Mouse (Mus musculus) heart, embryonic 10.5 days (tissue): ENCODE measurements around the gene Gm34302. TPM values are rescaled to one million over a fixed set of nuclear protein-coding genes. Genes with fewer than 3 reads are reported as not detected.
"Not testable (repeated sequence)": the region's sequence is repeated elsewhere in the genome, so short reads cannot be mapped to it uniquely, and the experiment has no call there.

Experiments used
- DNase-seq: peaks from one replicate; pipeline ENCODE4 v3.0.0-alpha.2; 2017; ENCODE audit warnings: low spot score
- H3K27ac ChIP-seq: fragments of 300-500 bp; sonication (generic); 2 replicates; pipeline ENCODE4 v1.5.1; 2016; ENCODE audit warnings: mild to moderate bottlenecking
- H3K27me3 ChIP-seq: fragments of 300-500 bp; sonication (generic); 2 replicates; pipeline ENCODE4 v1.6.1; 2016; ENCODE audit warnings: mild to moderate bottlenecking; ENCODE audit not compliant: poor library complexity, insufficient read depth, severe bottlenecking
- H3K36me3 ChIP-seq: fragments of 300-500 bp; sonication (generic); 2 replicates; pipeline ENCODE4 v1.6.1; 2016; ENCODE audit warnings: mild to moderate bottlenecking, moderate library complexity
- H3K4me1 ChIP-seq: fragments of 300-500 bp; sonication (generic); 2 replicates; pipeline ENCODE4 v1.6.1; 2016; ENCODE audit warnings: mild to moderate bottlenecking
- H3K4me3 ChIP-seq: fragments of 300-500 bp; sonication (generic); 2 replicates; pipeline ENCODE4 v1.5.1; 2016; ENCODE audit warnings: mild to moderate bottlenecking, moderate library complexity
- H3K9me3 ChIP-seq: fragments of 300-500 bp; sonication (generic); 2 replicates; pipeline ENCODE4 v1.6.1; 2016; ENCODE audit warnings: mild to moderate bottlenecking, moderate library complexity
- WGBS: fragments of 180-500 bp; shearing (Covaris S2); methylation state at CpG from one replicate; pipeline ENCODE4 v1.1.7; 2016; 5-methylcytosine and 5-hydroxymethylcytosine counted together
- polyA plus RNA-seq: library from polyadenylated mRNA; unstranded; fragments of >200 nt; fragmentation: Nextera tagmentation; extraction: Ambion mirVana; gene quantifications from 2 replicates; pipeline ENCODE4 v1.2.1, GENCODE M21; 2016

Gm34302 gene
- 0.90 and 1.1 TPM in 2 replicates for polyA plus RNA-seq

DNA sequence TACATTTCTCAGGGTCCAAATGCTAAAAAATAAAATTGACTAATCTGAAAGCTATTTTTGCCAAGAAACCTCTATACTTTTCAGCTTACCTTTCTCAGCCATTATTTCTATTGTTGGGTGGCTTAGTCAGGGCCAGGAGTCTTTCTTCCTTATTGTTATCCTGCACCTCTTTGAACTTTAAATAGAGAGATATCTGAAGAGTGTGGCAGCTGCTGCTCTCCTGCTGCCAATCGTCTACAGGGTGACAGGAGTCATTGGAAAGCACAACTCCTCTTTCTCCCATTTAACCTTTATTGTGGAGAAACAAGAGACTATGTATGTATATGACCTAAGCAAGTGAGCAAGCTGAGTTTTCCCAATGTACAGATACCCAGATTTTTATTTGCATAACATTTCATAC lies at the start of gene Gm34302:
Gm34302 (minus strand) TSS at position 154 of the 400 bp plus-strand sequence.
- Histone ChIP-seq H3K27ac (no peak within 1 kb of the TSS), H3K4me3 (no peak within 1 kb of the TSS), H3K27me3 (no peaks in the 10 kb centered on the region), H3K4me1 (no peaks in the 10 kb centered on the region), H3K9me3 (no peaks in the 10 kb centered on the region), H3K36me3 (no peaks in the 10 kb centered on the region)
- 18% methylated on average over 1 of the region's 1 CpGs for WGBS
- DNase-seq, result no peak

DNA sequence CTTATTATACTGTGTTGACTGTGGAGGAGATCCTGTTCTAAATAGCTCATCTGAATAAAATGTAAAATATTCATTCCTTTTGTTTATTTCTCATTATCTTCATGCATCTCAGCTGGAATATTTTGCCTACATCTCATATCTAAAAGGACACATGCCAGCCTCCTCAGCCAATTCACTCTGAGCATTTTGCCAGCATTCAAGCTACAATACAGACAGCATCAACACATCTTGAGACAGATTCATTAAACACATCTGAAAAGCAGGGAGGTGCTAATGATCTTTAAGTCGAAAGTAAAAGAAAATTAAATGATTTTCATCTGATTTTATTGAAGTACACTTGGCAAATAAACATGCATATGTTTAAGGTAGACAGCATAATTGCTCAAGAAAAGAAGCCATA lies 48.2 kb upstream of the Gm34302 start:
- no peaks in the 10 kb centered on the region for H3K9me3 ChIP-seq
- no peaks in the 10 kb centered on the region for H3K27me3 ChIP-seq
- no peak overlapping the region for H3K4me3 ChIP-seq
- no peaks in the 10 kb centered on the region for H3K36me3 ChIP-seq
- DNase-seq, result no peak
- no peaks in the 10 kb centered on the region for H3K4me1 ChIP-seq
- no peak overlapping the region for H3K27ac ChIP-seq
- 52% methylated on average over 1 of the region's 1 CpGs for WGBS

DNA sequence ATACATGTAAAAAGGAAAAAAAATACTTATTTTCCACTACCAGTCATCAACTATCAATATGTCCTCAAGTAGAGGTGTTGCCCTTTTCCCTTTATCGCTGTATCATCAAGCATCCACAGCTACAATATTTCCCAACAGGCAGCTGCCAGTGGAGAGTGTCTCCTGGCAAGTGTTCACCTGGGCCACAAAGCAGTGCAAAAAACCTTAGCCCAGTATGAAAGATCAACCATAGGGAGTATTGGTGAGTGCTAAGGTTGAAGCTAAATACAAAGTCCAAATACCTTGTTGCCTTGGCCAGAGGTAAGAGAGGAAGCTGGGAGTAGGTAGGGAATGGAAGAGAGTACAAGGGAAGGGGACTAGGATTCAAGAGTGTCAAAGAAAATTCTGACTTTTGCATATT lies 34.0 kb upstream of the Gm34302 start:
- no peaks in the 10 kb centered on the region for H3K36me3 ChIP-seq
- H3K9me3 ChIP-seq, result no peaks in the 10 kb centered on the region
- 95% methylated on average over 1 of the region's 1 CpGs for WGBS
- H3K4me1 ChIP-seq, result no peaks in the 10 kb centered on the region
- H3K4me3 ChIP-seq, result no peak overlapping the region
- no peaks in the 10 kb centered on the region for H3K27me3 ChIP-seq
- no peak overlapping the region for H3K27ac ChIP-seq
- no peak for DNase-seq

DNA sequence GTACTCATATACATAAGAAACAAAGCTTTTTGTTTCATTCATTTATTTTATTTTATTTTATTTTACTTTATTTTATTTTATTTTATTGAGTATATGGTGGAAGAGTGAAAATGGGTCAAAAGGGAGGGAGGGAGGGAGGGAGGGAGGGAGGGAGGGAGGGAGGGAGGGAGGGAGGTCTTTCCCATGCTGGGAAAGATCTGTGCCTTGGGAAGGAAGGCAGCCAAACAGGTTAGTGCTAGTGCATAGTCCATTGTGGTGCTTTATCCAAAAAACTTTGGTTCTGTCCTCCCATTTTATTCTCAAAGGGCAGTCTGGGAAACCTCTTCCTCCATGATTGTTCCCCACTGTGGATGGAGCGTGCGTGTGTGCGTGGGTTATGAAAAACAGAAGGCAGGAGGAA lies 32.6 kb upstream of the Gm34302 start:
- not testable (repeated sequence) for H3K9me3 ChIP-seq, H3K27ac ChIP-seq, DNase-seq, H3K4me1 ChIP-seq, H3K27me3 ChIP-seq, H3K4me3 ChIP-seq, H3K36me3 ChIP-seq
- WGBS, result 90% methylated on average over 3 of the region's 3 CpGs

DNA sequence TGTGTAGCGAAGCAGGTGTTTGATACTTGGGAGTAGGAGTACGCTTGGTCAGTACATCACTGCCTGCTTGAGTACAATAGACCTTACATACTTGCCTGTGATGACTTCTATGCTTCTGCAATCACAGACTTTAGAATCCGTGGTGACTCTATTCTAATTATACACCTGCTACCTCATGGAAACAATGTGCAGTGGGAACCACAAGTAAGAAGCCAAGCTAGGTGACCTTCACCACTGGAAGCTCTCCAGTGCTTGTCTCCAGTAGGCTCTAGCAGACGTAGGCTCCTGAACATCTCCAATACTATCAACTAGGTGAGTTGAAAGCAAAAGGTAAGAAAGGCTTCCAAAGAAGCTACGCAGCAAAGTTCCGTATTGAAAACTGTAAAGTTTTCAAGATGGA lies 27.6 kb upstream of the Gm34302 start:
- H3K27me3 ChIP-seq, result no peaks in the 10 kb centered on the region
- no peak overlapping the region for H3K4me3 ChIP-seq
- WGBS, result 83% methylated on average over 6 of the region's 6 CpGs
- no peaks in the 10 kb centered on the region for H3K9me3 ChIP-seq
- no peak for DNase-seq
- H3K36me3 ChIP-seq, result no peaks in the 10 kb centered on the region
- no peaks in the 10 kb centered on the region for H3K4me1 ChIP-seq
- H3K27ac ChIP-seq, result no peak overlapping the region

DNA sequence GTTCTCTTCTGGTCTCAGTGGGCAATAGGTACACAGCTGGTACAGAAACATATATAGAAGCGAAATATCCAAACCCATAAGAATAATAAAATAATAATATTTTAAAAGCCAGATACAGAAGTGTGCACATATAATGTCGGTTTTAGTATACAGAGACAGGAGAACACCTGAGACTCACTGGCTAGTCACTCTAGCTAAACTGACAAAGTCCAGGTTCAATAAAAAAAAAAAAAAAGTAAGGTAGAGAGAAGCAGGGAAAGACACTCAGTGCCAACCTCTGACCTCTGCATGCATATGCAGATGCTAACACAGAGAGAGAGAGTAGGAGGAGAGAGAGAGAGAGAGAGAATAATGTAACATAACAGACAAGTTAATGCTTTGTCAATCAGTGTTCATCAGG lies 25.8 kb upstream of the Gm34302 start:
- WGBS, result 82% methylated on average over 2 of the region's 2 CpGs
- H3K4me1 ChIP-seq, result no peaks in the 10 kb centered on the region
- no peaks in the 10 kb centered on the region for H3K9me3 ChIP-seq
- no peak overlapping the region for H3K27ac ChIP-seq
- H3K36me3 ChIP-seq, result no peaks in the 10 kb centered on the region
- H3K27me3 ChIP-seq, result no peaks in the 10 kb centered on the region
- DNase-seq, result no peak
- no peak overlapping the region for H3K4me3 ChIP-seq

DNA sequence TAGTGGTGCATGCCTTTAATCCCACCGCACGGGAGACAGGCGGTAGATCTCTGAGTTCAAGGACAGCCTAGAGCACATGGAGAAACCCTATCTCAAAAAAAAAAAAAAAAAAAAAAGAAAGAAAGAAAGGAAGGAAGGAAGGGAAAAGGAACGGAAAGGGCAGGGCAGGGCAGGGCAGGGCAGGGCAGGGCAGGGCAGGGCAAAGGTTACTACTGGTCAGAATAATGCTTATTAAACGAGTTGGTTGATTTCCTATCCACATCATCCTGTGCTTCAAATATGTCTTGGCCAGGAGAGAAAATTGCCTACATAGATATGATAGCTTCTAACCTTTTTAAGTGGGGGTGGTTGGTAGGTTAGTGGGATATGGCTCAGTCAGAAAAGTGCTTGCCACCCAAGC lies 25.2 kb upstream of the Gm34302 start:
- Histone ChIP-seq H3K27ac (no peak overlapping the region), H3K36me3 (no peaks in the 10 kb centered on the region), H3K4me3 (no peak overlapping the region), H3K27me3 (no peaks in the 10 kb centered on the region), H3K4me1 (no peaks in the 10 kb centered on the region), H3K9me3 (no peaks in the 10 kb centered on the region)
- WGBS, result 75% methylated on average over 5 of the region's 5 CpGs
- DNase-seq, result no peak

DNA sequence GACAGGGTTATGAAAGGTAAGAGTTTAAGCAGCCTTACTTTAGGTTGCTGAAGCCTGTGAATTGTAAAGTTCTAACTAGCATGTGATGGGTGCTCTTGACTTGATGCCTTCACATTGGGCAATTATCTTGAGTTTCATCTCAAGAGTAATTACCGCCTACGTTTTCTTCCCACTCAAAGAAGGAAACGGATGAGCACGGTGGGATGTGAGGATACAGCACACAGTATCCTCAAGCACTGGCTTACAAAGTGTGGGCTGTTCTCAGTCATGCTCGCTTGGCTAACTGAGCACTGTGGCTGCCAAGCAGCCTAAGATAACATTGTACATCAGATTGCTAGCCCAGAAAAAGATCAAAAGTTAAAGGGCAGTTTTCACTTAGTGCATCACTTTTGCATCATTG lies 20.8 kb upstream of the Gm34302 start:
- Histone ChIP-seq H3K4me3 (no peak overlapping the region), H3K9me3 (no peaks in the 10 kb centered on the region), H3K4me1 (no peaks in the 10 kb centered on the region), H3K27ac (no peak overlapping the region), H3K36me3 (no peaks in the 10 kb centered on the region), H3K27me3 (no peaks in the 10 kb centered on the region)
- 81% methylated on average over 5 of the region's 5 CpGs for WGBS
- DNase-seq, result no peak

DNA sequence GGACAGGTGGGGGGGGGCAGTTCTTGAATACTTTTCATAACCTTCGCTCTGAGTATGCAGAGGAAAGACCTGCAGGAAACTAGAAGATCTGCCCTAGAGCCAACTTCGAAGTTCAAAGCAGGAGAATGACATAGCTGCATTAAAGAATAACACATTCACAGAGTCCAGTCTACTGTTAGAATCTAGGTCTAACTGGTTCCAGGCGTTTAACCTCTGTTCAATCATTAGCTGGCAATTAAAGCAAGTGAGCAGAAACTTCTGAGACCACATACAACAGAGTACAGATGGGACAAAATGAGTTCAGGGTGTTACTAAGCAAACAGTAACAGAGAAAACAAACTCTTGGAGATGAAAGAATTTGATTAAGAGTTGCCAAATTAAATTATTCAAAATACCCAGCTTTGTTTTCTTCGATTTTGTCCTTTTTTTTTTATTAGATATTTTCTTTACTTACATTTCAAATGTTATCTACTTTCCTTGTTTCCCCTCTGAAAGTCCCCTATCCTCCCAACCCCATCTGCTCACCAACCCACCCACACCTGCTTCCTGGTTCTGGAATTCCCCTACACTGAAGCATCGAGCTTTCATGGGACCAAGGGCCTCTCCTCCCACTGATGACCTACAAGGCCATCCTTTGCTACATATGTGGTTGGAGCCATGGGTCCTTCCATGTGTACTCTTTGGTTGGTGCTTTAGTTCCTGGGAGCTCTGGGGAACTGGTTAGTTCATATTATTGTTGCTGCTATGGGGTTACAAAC lies 11.1 kb upstream of the Gm34302 start:
- H3K27me3 ChIP-seq, result no peaks in the 10 kb centered on the region
- no peaks in the 10 kb centered on the region for H3K36me3 ChIP-seq
- no peak overlapping the region for H3K4me3 ChIP-seq
- 82% methylated on average over 5 of the region's 5 CpGs for WGBS
- H3K27ac ChIP-seq, result no peak overlapping the region
- H3K4me1 ChIP-seq, result no peaks in the 10 kb centered on the region
- no peaks in the 10 kb centered on the region for H3K9me3 ChIP-seq
- no peak for DNase-seq

DNA sequence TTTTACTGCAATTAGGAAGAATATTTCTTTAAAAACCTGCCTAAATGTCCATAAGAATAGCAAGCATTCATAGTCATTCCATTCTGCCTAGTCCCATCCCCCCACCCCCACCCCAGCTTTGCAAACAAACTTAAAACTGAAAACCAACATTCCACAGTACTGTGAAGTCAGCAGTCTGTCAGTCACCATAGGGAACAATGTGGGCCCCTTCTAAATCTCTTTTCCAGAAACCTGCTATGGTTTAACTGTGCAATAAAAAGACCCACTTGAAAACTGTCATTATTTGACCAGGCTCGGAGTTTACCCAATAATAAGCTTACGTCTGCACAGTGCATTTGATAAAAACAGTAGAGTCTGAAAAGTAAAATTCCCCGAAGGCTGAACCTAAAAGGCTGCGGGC lies 9.9 kb upstream of the Gm34302 start:
- DNase-seq, result no peak
- Histone ChIP-seq H3K36me3 (no peaks in the 10 kb centered on the region), H3K4me3 (no peak overlapping the region), H3K4me1 (no peaks in the 10 kb centered on the region), H3K27me3 (no peaks in the 10 kb centered on the region), H3K27ac (no peak overlapping the region), H3K9me3 (no peaks in the 10 kb centered on the region)
- WGBS, result 81% methylated on average over 4 of the region's 4 CpGs

DNA sequence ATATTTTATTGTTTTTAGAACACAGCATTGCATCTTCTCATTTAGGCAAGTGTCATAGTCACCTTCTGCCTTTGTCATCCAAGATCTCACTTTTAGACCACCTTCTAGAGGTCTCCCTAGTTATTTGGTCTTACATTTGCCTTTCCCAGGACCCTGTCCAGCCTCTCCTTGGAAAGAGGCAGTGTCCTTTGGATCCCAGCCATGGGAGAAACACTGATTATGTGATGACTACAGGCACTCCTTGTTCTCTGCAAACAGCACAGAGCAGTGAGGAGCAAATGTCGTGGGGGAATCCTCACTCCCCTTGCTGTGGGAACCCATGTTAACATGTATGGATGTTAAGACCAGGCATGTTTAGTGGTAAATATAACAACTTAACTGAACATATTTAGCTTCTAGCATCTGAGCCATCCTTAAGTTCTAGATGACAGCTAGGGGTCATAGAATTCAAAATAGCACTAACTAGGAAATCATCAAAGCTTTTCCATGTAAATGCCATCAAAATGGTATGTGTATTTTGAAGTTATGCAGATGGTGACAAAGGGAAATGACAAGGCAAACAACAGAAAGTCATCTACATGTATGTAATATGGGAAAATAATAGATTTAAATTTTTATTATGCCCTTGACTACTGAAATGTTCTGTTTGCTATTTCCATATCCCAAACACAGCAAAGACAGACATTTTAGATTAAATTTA lies 43.1 kb downstream of the Gm34302 start:
- no peaks in the 10 kb centered on the region for H3K4me1 ChIP-seq
- no peaks in the 10 kb centered on the region for H3K9me3 ChIP-seq
- H3K27me3 ChIP-seq, result no peaks in the 10 kb centered on the region
- WGBS, result 55% methylated on average over 1 of the region's 1 CpGs
- no peak for DNase-seq
- H3K36me3 ChIP-seq, result no peaks in the 10 kb centered on the region
- no peak overlapping the region for H3K4me3 ChIP-seq
- no peak overlapping the region for H3K27ac ChIP-seq

DNA sequence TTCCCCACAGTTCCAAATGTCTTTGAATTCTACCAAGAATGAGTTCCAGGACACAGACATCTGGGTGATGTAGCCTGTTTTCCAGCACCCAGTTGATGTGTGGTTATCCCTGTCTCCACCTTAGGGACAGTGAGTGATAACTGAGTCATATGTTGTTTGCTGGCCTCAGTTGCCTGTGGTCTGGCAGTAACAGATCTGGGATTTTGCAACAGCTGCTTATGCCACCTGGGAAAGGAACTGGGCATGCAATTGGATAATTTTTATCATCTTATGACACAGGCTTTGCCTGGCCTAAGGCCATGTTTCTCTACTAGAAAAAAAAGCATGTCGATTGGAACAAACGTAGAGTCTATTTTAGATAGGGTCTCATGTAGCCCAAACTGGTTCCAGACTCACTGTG lies 43.9 kb downstream of the Gm34302 start:
- H3K27me3 ChIP-seq, result no peaks in the 10 kb centered on the region
- no peak overlapping the region for H3K27ac ChIP-seq
- H3K9me3 ChIP-seq, result no peaks in the 10 kb centered on the region
- no peak for DNase-seq
- WGBS, result 81% methylated on average over 2 of the region's 2 CpGs
- H3K36me3 ChIP-seq, result no peaks in the 10 kb centered on the region
- H3K4me1 ChIP-seq, result no peaks in the 10 kb centered on the region
- no peak overlapping the region for H3K4me3 ChIP-seq

DNA sequence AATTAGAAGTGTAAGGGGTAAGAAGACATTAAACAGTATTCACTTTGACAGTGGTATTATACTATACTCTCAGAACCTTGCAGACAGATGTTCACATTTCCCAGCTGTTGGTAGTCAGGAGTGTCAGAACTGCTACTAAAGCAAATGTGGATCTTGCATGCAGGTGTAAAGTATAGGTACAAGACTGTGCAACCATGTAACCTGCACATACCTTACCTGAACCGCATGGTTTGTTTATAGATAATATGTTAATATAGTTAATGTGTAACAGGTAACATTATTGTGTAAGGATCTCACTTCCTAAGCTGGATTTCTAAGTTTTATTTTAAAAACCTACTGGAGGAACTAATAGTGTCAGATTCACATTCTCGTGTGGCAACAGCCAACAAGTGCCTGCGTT lies 44.8 kb downstream of the Gm34302 start:
- H3K9me3 ChIP-seq, result no peaks in the 10 kb centered on the region
- H3K27ac ChIP-seq, result no peak overlapping the region
- H3K4me3 ChIP-seq, result no peak overlapping the region
- DNase-seq, result no peak
- H3K36me3 ChIP-seq, result no peaks in the 10 kb centered on the region
- WGBS, result 86% methylated on average over 3 of the region's 3 CpGs
- H3K4me1 ChIP-seq, result no peaks in the 10 kb centered on the region
- no peaks in the 10 kb centered on the region for H3K27me3 ChIP-seq
